Comparison of ENCODE assay signal across 17 mouse cellular contexts in genomic region chr15:25830426-25830825, GRCm38 (mm10). TPM values are rescaled to one million over a fixed set of nuclear protein-coding genes. Genes with fewer than 3 reads are reported as not detected.
A peak's percentile ranks its signal among the peaks of the same experiment; 100 is the strongest.
DNase-seq lines count a peak whose midpoint lies in the region; ATAC-seq lines count a peak whose summit lies in the region.
"Had no signal": no experiment of that assay in that cellular context is flagged by ENCODE, and none has a peak within 500 bp of the region (broad histone marks: within the 10 kb centered on the region; RNA-seq: fewer than 3 reads in every experiment).

No protein-coding gene starts in this region.

- no peak for ATAC-seq in heart, embryonic 16.5 days (replicated peaks; ENCODE audit: extremely low read depth, insufficient read depth, low FRiP score)
- ATAC-seq in inflammation-experienced regulatory T-cells, adult 6 months, result peak; percentile 67
- ATAC-seq: forebrain, embryonic 15.5 days; midbrain, embryonic 13.5 days had no signal

- H3K4me2 ChIP-seq in heart, embryonic 16.5 days (ENCODE audit: low read depth, low read length), result no peak overlapping the region
- H3K4me2 ChIP-seq: forebrain, embryonic 15.5 days; hindbrain, embryonic 14.5 days; midbrain, embryonic 13.5 days; neural tube, embryonic 12.5 days had no signal

- no peak overlapping the region for H3K4me3 ChIP-seq in heart, embryonic 16.5 days (ENCODE audit: low read length)
- H3K4me3 ChIP-seq: forebrain, embryonic 15.5 days; limb, embryonic 10.5 days; midbrain, embryonic 13.5 days; neural tube, embryonic 12.5 days had no signal

- H3K9ac ChIP-seq in heart, embryonic 16.5 days (ENCODE audit: low read length), result no peak overlapping the region
- H3K9ac ChIP-seq: forebrain, embryonic 15.5 days; hindbrain, embryonic 14.5 days; midbrain, embryonic 13.5 days; neural tube, embryonic 12.5 days had no signal

- H3K4me1 ChIP-seq in heart, embryonic 16.5 days (ENCODE audit: control insufficient read depth, insufficient read depth, low read length), result peaks cover 6% of the 10 kb centered on the region
- H3K4me1 ChIP-seq: forebrain, embryonic 15.5 days; midbrain, embryonic 13.5 days; neural tube, embryonic 12.5 days had no signal

- DNase-seq in heart, postnatal 25 days (ENCODE audit: low spot score), result no peak
- DNase-seq in spleen, postnatal 36 days (ENCODE audit: low spot score in 2 of 2), result peak; percentile 41 to 54
- no peak for DNase-seq in spleen, postnatal 4 days (ENCODE audit: low spot score in 2 of 2)
- no peak for DNase-seq in layer of hippocampus, adult 11-12 months (ENCODE audit: low spot score)
- DNase-seq in thymus, postnatal 0 days (ENCODE audit: low spot score), result no peak
- DNase-seq: adrenal gland, postnatal 14 days; gastrocnemius, postnatal 25 days; kidney, adult 2 months; layer of hippocampus, adult 9-11 months; lung, adult 18-20 months had no signal

- intact Hi-C loops in heart, postnatal 25 days (cut with DNase I), result no loop called here

- WGBS in heart, embryonic 16.5 days, result 65% methylated on average over 2 of the region's 2 CpGs

- H3K36me3 ChIP-seq in heart, embryonic 16.5 days (ENCODE audit: control insufficient read depth, insufficient read depth), result no peaks in the 10 kb centered on the region
- H3K36me3 ChIP-seq: forebrain, embryonic 15.5 days; limb, embryonic 10.5 days; midbrain, embryonic 13.5 days; neural tube, embryonic 12.5 days had no signal

- peak overlapping the region; percentile 66 for H3K27ac ChIP-seq in heart, embryonic 16.5 days (ENCODE audit: low read length)
- H3K27ac ChIP-seq: forebrain, embryonic 15.5 days; hindbrain, embryonic 14.5 days; limb, embryonic 10.5 days; midbrain, embryonic 13.5 days; neural tube, embryonic 12.5 days had no signal

- no peaks in the 10 kb centered on the region for H3K9me3 ChIP-seq in heart, embryonic 16.5 days (replicated peaks; ENCODE audit: control insufficient read depth, low read length)
- H3K9me3 ChIP-seq: forebrain, embryonic 15.5 days; limb, embryonic 10.5 days; midbrain, embryonic 13.5 days; neural tube, embryonic 12.5 days had no signal

- no peaks in the 10 kb centered on the region for H3K27me3 ChIP-seq in heart, embryonic 16.5 days (ENCODE audit: control insufficient read depth, insufficient read depth, low read length)
- H3K27me3 ChIP-seq: forebrain, embryonic 15.5 days; midbrain, embryonic 13.5 days; neural tube, embryonic 12.5 days had no signal

RNA-seq across cellular contexts. Expression of gene Retreg1, which starts 12.6 kb away (rescaled TPM):
- 91.0 and 97.5 TPM in 2 replicates for polyA plus RNA-seq in heart, embryonic 16.5 days (2015; fragmentation: Nextera tagmentation; extraction: Ambion mirVana)
- 100 to 1,000 TPM; 206 to 227 TPM for total RNA-seq in heart, postnatal 25 days (2021)
- polyA plus RNA-seq in inflammation-experienced regulatory T-cells, adult 6 months (2017; shearing (Covaris generic)), result 10 to 100 TPM; 53.0 to 73.2 (median 58.3) TPM
- 25.4 and 27.3 TPM in 2 replicates for polyA plus RNA-seq in thymus, postnatal 0 days (2015; fragmentation: Nextera tagmentation; extraction: Ambion mirVana)

Comparison
In these comparisons a context has a peak if more than half of its experiments do, and no peak if none do; other contexts are left out.
1. DNase-seq: peak in spleen, postnatal 36 days (2 of 2); none in heart, postnatal 25 days (single experiment), spleen, postnatal 4 days (0 of 2), layer of hippocampus, adult 11-12 months (single experiment) and thymus, postnatal 0 days (single experiment).